Mouse (Mus musculus) cerebellum, adult 2 months (tissue): ENCODE measurements around the gene Thap11.

Source experiments
- CTCF ChIP-seq: fragments of 200-500 bp; IDR thresholded peaks from 2 replicates; pipeline ENCODE4 v1.5.1; 2011; ENCODE audit warnings: low read depth, mild to moderate bottlenecking, control low read depth, low read length, moderate library complexity, borderline replicate concordance; ENCODE audit not compliant: insufficient read depth
- POLR2A ChIP-seq: fragments of 200-500 bp; IDR thresholded peaks from 2 replicates; pipeline ENCODE4 v1.6.1; 2011; ENCODE audit warnings: low read length, control low read depth, borderline replicate concordance; ENCODE audit not compliant: insufficient read depth

GRCm38 (mm10) chr8:105820925-105821324, 34.0 kb upstream of the Thap11 start:
- no peak for TF ChIP-seq CTCF
- TF ChIP-seq POLR2A = no peak
